Mouse (Mus musculus) hindbrain, postnatal 0 days (tissue): ENCODE results near the gene Rab4b. TPM values are rescaled to one million over a fixed set of nuclear protein-coding genes. Genes with fewer than 3 reads are reported as not detected.
A peak's percentile ranks its signal among the peaks of the same experiment; 100 is the strongest.

Source experiments
- ATAC-seq: fragments of 200-750 bp; cut with Nextera tagmentation; 2 replicates; pipeline ENCODE4 v1.8.0; 2017; ENCODE audit warnings: mild to moderate bottlenecking, moderate TSS enrichment, moderate library complexity
- DNase-seq: peaks from one replicate; pipeline ENCODE4 v3.0.0-alpha.2; 2015; ENCODE audit warnings: low spot score
- H3K27ac ChIP-seq: fragments of 300-500 bp; sonication (generic); 2 replicates; pipeline ENCODE4 v1.5.1; 2014; ENCODE audit warnings: mild to moderate bottlenecking
- H3K27me3 ChIP-seq: fragments of 300-500 bp; sonication (generic); 2 replicates; pipeline ENCODE4 v1.6.1; 2014; ENCODE audit warnings: low read length, mixed read lengths; ENCODE audit not compliant: insufficient read depth
- H3K36me3 ChIP-seq: fragments of 300-500 bp; sonication (generic); 2 replicates; pipeline ENCODE4 v1.6.1; 2014; ENCODE audit warnings: low read length, mixed read lengths; ENCODE audit not compliant: insufficient read depth
- H3K4me1 ChIP-seq: fragments of 300-500 bp; sonication (generic); 2 replicates; pipeline ENCODE4 v1.6.1; 2014; ENCODE audit warnings: antibody characterized with exemption, low read length, mixed read lengths; ENCODE audit not compliant: insufficient read depth
- H3K4me2 ChIP-seq: fragments of 300-500 bp; sonication (generic); 2 replicates; pipeline ENCODE4 v1.6.1; 2014; ENCODE audit warnings: low read depth, mild to moderate bottlenecking, low read length, moderate library complexity, mixed read lengths
- H3K4me3 ChIP-seq: fragments of 300-500 bp; sonication (generic); 2 replicates; pipeline ENCODE4 v1.5.1; 2014; ENCODE audit warnings: low read length
- H3K9ac ChIP-seq: fragments of 300-500 bp; sonication (generic); replicated peaks from 2 replicates; pipeline ENCODE4 v1.6.1; 2014; ENCODE audit warnings: mild to moderate bottlenecking, low read length, moderate library complexity, mixed read lengths
- H3K9me3 ChIP-seq: fragments of 300-500 bp; sonication (generic); 2 replicates; pipeline ENCODE4 v1.6.1; 2016; ENCODE audit warnings: low read length, mixed read lengths
- CTCF ChIP-seq: IDR thresholded peaks from 2 replicates; pipeline ENCODE4 v1.5.1; 2016; ENCODE audit warnings: antibody characterized with exemption, control low read depth, low read depth
- WGBS: fragments of 180-500 bp; shearing (Covaris S2); extraction: QIAGEN DNeasy Blood & Tissue Kit; methylation state at CpG from one replicate; pipeline ENCODE4 v1.1.7; 2014; 5-methylcytosine and 5-hydroxymethylcytosine counted together
- microRNA counts: library from miRNA; unstranded; fragments of <30 nt; microRNA quantifications from one replicate; lab custom pipeline; 2015
- microRNA-seq, 2 experiments: library from miRNA; unstranded; fragments of <30 nt; microRNA quantifications; one replicate each; pipeline ENCODE4; 2016
- polyA plus RNA-seq: library from polyadenylated mRNA; unstranded; fragments of >200 nt; fragmentation: Nextera tagmentation; extraction: Ambion mirVana; gene quantifications from 2 replicates; pipeline ENCODE4 v1.2.1, GENCODE M21; 2015
- total RNA-seq: library from RNA; depleted of rRNA; stranded (reverse); fragments of >200 nt; gene quantifications from 2 replicates; pipeline ENCODE4 v1.2.3, GENCODE M21; 2014; rRNA removed

Rab4b gene
- total and polyA plus RNA-seq, 2 experiments from 2014 or later, result 76.9 to 125 TPM

- WGBS, result 89% methylated on average over 22 of the region's 22 CpGs
- H3K36me3 ChIP-seq, result no peaks in the 10 kb centered on the region
- DNase-seq (no peak), ATAC-seq (no peak)
- H3K4me2 ChIP-seq, result no peak overlapping the region
- no peaks in the 10 kb centered on the region for H3K4me1 ChIP-seq
- H3K4me3 ChIP-seq, result no peak overlapping the region
- H3K27me3 ChIP-seq, result no peaks in the 10 kb centered on the region
- no peak overlapping the region for H3K27ac ChIP-seq
- no peak overlapping the region for H3K9ac ChIP-seq
- no peak for TF ChIP-seq CTCF
- no peaks in the 10 kb centered on the region for H3K9me3 ChIP-seq
These were observed 48.0 kb downstream of the Rab4b start for GRCm38 (mm10) chr7:27130521-27131370.

GRCm38 (mm10) chr7:27129811-27130210 is 48.9 kb downstream of the Rab4b start:
- no peak for TF ChIP-seq CTCF

GRCm38 (mm10) chr7:27128946-27129345 is 49.8 kb downstream of the Rab4b start:
- Histone ChIP-seq H3K27me3 (no peaks in the 10 kb centered on the region), H3K9me3 (no peaks in the 10 kb centered on the region), H3K27ac (no peak overlapping the region), H3K36me3 (no peaks in the 10 kb centered on the region), H3K4me1 (no peaks in the 10 kb centered on the region), H3K4me2 (no peak overlapping the region), H3K9ac (no peak overlapping the region), H3K4me3 (no peak overlapping the region)
- no peak for DNase-seq
- TF ChIP-seq CTCF, result no peak
- WGBS, result 93% methylated on average over 13 of the region's 13 CpGs
- no peak for ATAC-seq

More at GRCm38 (mm10) chr7:27129811-27130210, 48.9 kb downstream of the Rab4b start:
- no peaks in the 10 kb centered on the region for H3K36me3 ChIP-seq
- H3K27me3 ChIP-seq, result no peaks in the 10 kb centered on the region
- no peaks in the 10 kb centered on the region for H3K9me3 ChIP-seq
- ATAC-seq, result no peak
- H3K4me3 ChIP-seq, result no peak overlapping the region
- DNase-seq, result no peak
- H3K9ac ChIP-seq, result no peak overlapping the region
- H3K27ac ChIP-seq, result no peak overlapping the region
- H3K4me1 ChIP-seq, result no peaks in the 10 kb centered on the region
- H3K4me2 ChIP-seq, result no peak overlapping the region
- WGBS, result 86% methylated on average over 12 of the region's 12 CpGs

- 45% methylated on average over 3 of the region's 3 CpGs for WGBS
- peak; percentile 76 for TF ChIP-seq CTCF
- H3K27me3 ChIP-seq, result no peaks in the 10 kb centered on the region
These were observed 50.5 kb downstream of the Rab4b start for GRCm38 (mm10) chr7:27128162-27128561.

GRCm38 (mm10) chr7:27124969-27125368 is 53.7 kb downstream of the Rab4b start:
- no peaks in the 10 kb centered on the region for H3K4me1 ChIP-seq
- DNase-seq (no peak), ATAC-seq (no peak)
- 94% methylated on average over 4 of the region's 4 CpGs for WGBS
- no peaks in the 10 kb centered on the region for H3K36me3 ChIP-seq
- no peak overlapping the region for H3K9ac ChIP-seq
- H3K4me3 ChIP-seq, result no peak overlapping the region
- no peak overlapping the region for H3K4me2 ChIP-seq
- no peak for TF ChIP-seq CTCF
- no peaks in the 10 kb centered on the region for H3K27me3 ChIP-seq
- H3K9me3 ChIP-seq, result no peaks in the 10 kb centered on the region
- no peak overlapping the region for H3K27ac ChIP-seq

More at GRCm38 (mm10) chr7:27128162-27128561, 50.5 kb downstream of the Rab4b start:
- H3K4me3 ChIP-seq, result no peak overlapping the region
- no peaks in the 10 kb centered on the region for H3K36me3 ChIP-seq
- no peaks in the 10 kb centered on the region for H3K4me1 ChIP-seq
- no peaks in the 10 kb centered on the region for H3K9me3 ChIP-seq
- no peak overlapping the region for H3K27ac ChIP-seq
- DNase-seq (peak; percentile 61), ATAC-seq (peak; percentile 83)
- no peak overlapping the region for H3K9ac ChIP-seq
- H3K4me2 ChIP-seq, result no peak overlapping the region

GRCm38 (mm10) chr7:27124305-27124832 is 54.3 kb downstream of the Rab4b start:
- Histone ChIP-seq H3K4me1 (no peaks in the 10 kb centered on the region), H3K27ac (no peak overlapping the region), H3K4me2 (no peak overlapping the region), H3K27me3 (no peaks in the 10 kb centered on the region), H3K36me3 (no peaks in the 10 kb centered on the region), H3K4me3 (no peak overlapping the region), H3K9me3 (no peaks in the 10 kb centered on the region), H3K9ac (no peak overlapping the region)
- ATAC-seq (no peak), DNase-seq (no peak)
- WGBS, result 74% methylated on average over 5 of the region's 5 CpGs
- no peak for TF ChIP-seq CTCF

GRCm38 (mm10) chr7:27119676-27120075 is 59.0 kb downstream of the Rab4b start, which contains the start of gene Cyp2f2:
Gene Cyp2f2 (plus strand): TSS chr7:27119909.
- DNase-seq, result no peak
- no peaks in the 10 kb centered on the region for H3K4me1 ChIP-seq
- no peak within 1 kb of the TSS for H3K9ac ChIP-seq
- TF ChIP-seq CTCF, result no peak
- H3K9me3 ChIP-seq, result no peaks in the 10 kb centered on the region
- no peak for ATAC-seq
- no peak within 1 kb of the TSS for H3K27ac ChIP-seq
- H3K36me3 ChIP-seq, result no peaks in the 10 kb centered on the region
- H3K4me2 ChIP-seq, result no peak within 1 kb of the TSS
- no peak within 1 kb of the TSS for H3K4me3 ChIP-seq
- H3K27me3 ChIP-seq, result no peaks in the 10 kb centered on the region

MicroRNAs encoded within 50 kb of the gene (microRNA counts, 519-probe panel; counts per million panel counts)
- microRNA mmu-miR-1191 (lab: Ali Mortazavi, UCI), result not detected

Small RNA genes lying within 50 kb of the gene (microRNA-seq; reads per million reads assigned to microRNA genes)
- gene Mir1191 (0.35 to 1.8 reads per million in 2 experiments), gene Mir3101 (0.36 to 1.6 reads per million in 2 experiments)

Other genes starting within 250 kb of the Rab4b start
- gene Cyp2a22, start 239.5 kb downstream of the Rab4b start, total RNA-seq, result not detected in 2 replicates
- not detected in 2 replicates for gene Cyp2a22, start 239.5 kb downstream of the Rab4b start, polyA plus RNA-seq
- not detected in 2 replicates for gene Cyp2a12, start 149.8 kb downstream of the Rab4b start, total RNA-seq
- not detected in 2 replicates for gene Cyp2a12, start 149.8 kb downstream of the Rab4b start, polyA plus RNA-seq
- gene Cyp2f2, start 59.0 kb downstream of the Rab4b start, total RNA-seq, result 1.3 TPM in 1 of 2 replicates, not detected in the other
- 0.36 and 0.43 TPM in 2 replicates for gene Cyp2f2, start 59.0 kb downstream of the Rab4b start, polyA plus RNA-seq
- gene Cyp2t4, start 25.2 kb downstream of the Rab4b start, total RNA-seq, result not detected in 2 replicates
- 0.09 and 0.32 TPM in 2 replicates for gene Cyp2t4, start 25.2 kb downstream of the Rab4b start, polyA plus RNA-seq
- 116 and 117 TPM in 2 replicates for gene Egln2, start 12.1 kb downstream of the Rab4b start, total RNA-seq
- gene Egln2, start 12.1 kb downstream of the Rab4b start, polyA plus RNA-seq, result 75.4 and 78.6 TPM in 2 replicates
- gene Gm21983, start 2.2 kb upstream of the Rab4b start, total RNA-seq, result not detected in 2 replicates
- gene Gm21983, start 2.2 kb upstream of the Rab4b start, polyA plus RNA-seq, result 0.43 and 0.44 TPM in 2 replicates
- 17.8 and 34.2 TPM in 2 replicates for gene Mia, start 2.3 kb upstream of the Rab4b start, total RNA-seq
- gene Mia, start 2.3 kb upstream of the Rab4b start, polyA plus RNA-seq, result 63.6 and 70.1 TPM in 2 replicates
- 5.5 and 6.1 TPM in 2 replicates for gene BC024978, start 16.9 kb upstream of the Rab4b start, total RNA-seq
- 2.1 and 2.5 TPM in 2 replicates for gene BC024978, start 16.9 kb upstream of the Rab4b start, polyA plus RNA-seq
- gene Snrpa, start 17.4 kb upstream of the Rab4b start, total RNA-seq, result 128 and 131 TPM in 2 replicates
- 142 and 147 TPM in 2 replicates for gene Snrpa, start 17.4 kb upstream of the Rab4b start, polyA plus RNA-seq
- gene Itpkc, start 49.8 kb upstream of the Rab4b start, total RNA-seq, result 14.3 and 18.8 TPM in 2 replicates
- gene Itpkc, start 49.8 kb upstream of the Rab4b start, polyA plus RNA-seq, result 3.3 and 4.0 TPM in 2 replicates
- 26.5 and 27.6 TPM in 2 replicates for gene Coq8b, start 54.1 kb upstream of the Rab4b start, total RNA-seq
- 16.7 and 20.4 TPM in 2 replicates for gene Coq8b, start 54.1 kb upstream of the Rab4b start, polyA plus RNA-seq
- gene Numbl, start 79.5 kb upstream of the Rab4b start, total RNA-seq, result 140 and 161 TPM in 2 replicates
- 55.9 and 59.5 TPM in 2 replicates for gene Numbl, start 79.5 kb upstream of the Rab4b start, polyA plus RNA-seq
- gene Ltbp4, start 158.8 kb upstream of the Rab4b start, total RNA-seq, result 34.8 and 41.2 TPM in 2 replicates
- gene Ltbp4, start 158.8 kb upstream of the Rab4b start, polyA plus RNA-seq, result 10.5 and 10.6 TPM in 2 replicates
- 27.0 and 31.2 TPM in 2 replicates for gene Shkbp1, start 177.1 kb upstream of the Rab4b start, total RNA-seq
- 20.0 and 20.2 TPM in 2 replicates for gene Shkbp1, start 177.1 kb upstream of the Rab4b start, polyA plus RNA-seq
- not detected in 2 replicates for gene Gm20479, start 178.5 kb upstream of the Rab4b start, total RNA-seq
- gene Gm20479, start 178.5 kb upstream of the Rab4b start, polyA plus RNA-seq, result not detected in 2 replicates